Mouse (Mus musculus) heart, embryonic 13.5 days (tissue): Measurements from ENCODE around the gene Mid2. TPM values are rescaled to one million over a fixed set of nuclear protein-coding genes. Genes with fewer than 3 reads are reported as not detected.

Experiments used
- ATAC-seq: fragments of 200-750 bp; cut with Nextera tagmentation; 2 replicates; pipeline ENCODE4 v1.8.0; 2017; ENCODE audit warnings: moderate TSS enrichment; ENCODE audit not compliant: insufficient number of reproducible peaks, low FRiP score, low TSS enrichment; ENCODE audit errors: extremely low read depth
- H3K27ac ChIP-seq: fragments of 300-500 bp; sonication (generic); replicated peaks from 2 replicates; pipeline ENCODE4 v1.5.1; 2015; ENCODE audit warnings: moderate library complexity, mild to moderate bottlenecking, inconsistent platforms
- H3K27me3 ChIP-seq: fragments of 300-500 bp; sonication (generic); replicated peaks from 2 replicates; pipeline ENCODE4 v1.6.1; 2015; ENCODE audit warnings: mild to moderate bottlenecking, inconsistent platforms
- H3K36me3 ChIP-seq: fragments of 300-500 bp; sonication (generic); 2 replicates; pipeline ENCODE4 v1.6.1; 2015; ENCODE audit warnings: mild to moderate bottlenecking, inconsistent platforms
- H3K4me1 ChIP-seq: fragments of 300-500 bp; sonication (generic); 2 replicates; pipeline ENCODE4 v1.6.1; 2015; ENCODE audit warnings: inconsistent platforms
- H3K4me2 ChIP-seq: fragments of 300-500 bp; sonication (generic); 2 replicates; pipeline ENCODE4 v1.6.1; 2015; ENCODE audit warnings: inconsistent platforms, mild to moderate bottlenecking, moderate library complexity
- H3K4me3 ChIP-seq: fragments of 300-500 bp; sonication (generic); 2 replicates; pipeline ENCODE4 v1.5.1; 2015; ENCODE audit warnings: moderate library complexity, mild to moderate bottlenecking, inconsistent platforms
- H3K9ac ChIP-seq: fragments of 300-500 bp; sonication (generic); 2 replicates; pipeline ENCODE4 v1.6.1; 2015; ENCODE audit warnings: inconsistent platforms, mild to moderate bottlenecking, moderate library complexity
- H3K9me3 ChIP-seq: fragments of 300-500 bp; sonication (generic); 2 replicates; pipeline ENCODE4 v1.6.1; 2016; ENCODE audit warnings: inconsistent platforms
- WGBS: fragments of 180-500 bp; shearing (Covaris S2); methylation state at CpG from one replicate; pipeline ENCODE4 v1.1.7; 2015; ENCODE audit warnings: mixed read lengths; 5-methylcytosine and 5-hydroxymethylcytosine counted together
- polyA plus RNA-seq: library from polyadenylated mRNA; unstranded; fragments of >200 nt; fragmentation: Nextera tagmentation; extraction: Ambion mirVana; gene quantifications from 2 replicates; pipeline ENCODE4 v1.2.1, GENCODE M21; 2015

The Mid2 gene
- polyA plus RNA-seq, 1 experiment from 2014 or later = 8.5 TPM

DNA sequence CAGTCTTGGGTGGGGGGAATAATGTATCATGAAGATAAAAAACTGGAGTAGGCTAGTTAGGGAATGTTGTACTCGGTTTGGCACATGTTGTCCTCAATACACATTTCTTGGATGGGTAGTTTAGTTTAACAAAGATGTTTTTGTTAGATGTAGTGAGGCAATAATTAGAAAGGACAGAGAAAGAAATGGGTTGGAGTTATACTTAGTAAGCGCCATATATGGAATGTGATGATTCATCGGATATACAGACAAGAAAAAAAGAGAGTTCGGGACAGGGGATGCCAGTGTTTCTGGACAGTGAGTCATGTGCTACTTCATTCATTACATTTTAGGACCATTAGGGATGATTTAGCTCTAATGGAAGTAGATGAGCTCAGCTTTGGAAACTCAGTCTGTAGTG lies 41.7 kb downstream of the Mid2 start:
- Histone ChIP-seq H3K4me1 (peaks cover 19% of the 10 kb centered on the region), H3K9me3 (no peaks in the 10 kb centered on the region), H3K4me3 (no peak overlapping the region), H3K36me3 (no peaks in the 10 kb centered on the region), H3K27me3 (no peaks in the 10 kb centered on the region), H3K9ac (no peak overlapping the region), H3K4me2 (no peak overlapping the region), H3K27ac (no peak overlapping the region; the same call in 1 of the 2 replicates)
- 57% methylated on average over 4 of the region's 4 CpGs for WGBS
- no peak for ATAC-seq

DNA sequence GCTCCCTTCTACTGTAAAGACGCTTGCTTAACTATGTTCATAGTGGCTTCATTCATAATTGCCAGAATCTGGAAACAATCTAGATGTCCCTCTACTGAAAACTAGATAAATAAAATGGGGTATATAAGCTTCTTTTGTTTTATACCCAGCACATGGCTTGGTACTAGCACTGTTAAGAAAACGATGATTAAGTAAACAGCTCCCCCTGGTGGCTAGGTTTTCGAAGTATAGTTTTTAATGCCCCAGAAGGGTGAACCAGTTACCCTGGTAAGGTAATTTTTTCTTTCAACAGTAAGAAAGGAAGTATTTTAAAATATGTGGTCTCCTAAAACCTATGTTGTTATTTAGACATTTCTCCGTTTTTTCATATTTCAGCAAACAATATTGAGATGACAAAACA lies 58.0 kb downstream of the Mid2 start:
- Histone ChIP-seq H3K27ac (no peak overlapping the region), H3K9me3 (no peaks in the 10 kb centered on the region), H3K4me3 (no peak overlapping the region), H3K9ac (no peak overlapping the region), H3K27me3 (no peaks in the 10 kb centered on the region), H3K4me1 (no peaks in the 10 kb centered on the region), H3K36me3 (no peaks in the 10 kb centered on the region), H3K4me2 (no peak overlapping the region)
- WGBS = 45% methylated on average over 4 of the region's 4 CpGs
- ATAC-seq = no peak

DNA sequence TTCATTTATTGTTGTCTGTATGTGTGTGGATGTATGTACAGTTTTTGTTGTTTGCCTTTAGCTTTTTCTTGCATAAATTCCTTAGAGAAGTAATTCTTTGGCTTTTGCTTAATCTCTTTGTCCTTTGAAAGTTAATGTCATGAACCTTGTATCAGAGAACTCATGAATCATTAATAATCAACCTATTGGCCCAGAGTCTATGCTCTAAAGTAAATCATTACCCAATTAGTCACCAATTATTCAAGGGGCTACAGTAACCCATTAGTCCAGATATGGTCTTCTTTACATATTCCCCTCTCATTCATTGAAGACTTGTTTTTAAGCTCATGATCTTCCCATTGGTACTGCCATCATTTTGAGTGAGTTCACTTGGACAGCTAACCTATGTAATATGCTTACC lies 74.6 kb downstream of the Mid2 start:
- Histone ChIP-seq H3K4me1 (peaks cover 12% of the 10 kb centered on the region), H3K9me3 (no peaks in the 10 kb centered on the region), H3K27ac (no peak overlapping the region), H3K4me2 (no peak overlapping the region), H3K9ac (no peak overlapping the region), H3K4me3 (no peak overlapping the region), H3K27me3 (no peaks in the 10 kb centered on the region), H3K36me3 (0 out of 2 replicates have a peak, but pooled peaks cover 7% of the 10 kb centered on the region)
- no peak for ATAC-seq

DNA sequence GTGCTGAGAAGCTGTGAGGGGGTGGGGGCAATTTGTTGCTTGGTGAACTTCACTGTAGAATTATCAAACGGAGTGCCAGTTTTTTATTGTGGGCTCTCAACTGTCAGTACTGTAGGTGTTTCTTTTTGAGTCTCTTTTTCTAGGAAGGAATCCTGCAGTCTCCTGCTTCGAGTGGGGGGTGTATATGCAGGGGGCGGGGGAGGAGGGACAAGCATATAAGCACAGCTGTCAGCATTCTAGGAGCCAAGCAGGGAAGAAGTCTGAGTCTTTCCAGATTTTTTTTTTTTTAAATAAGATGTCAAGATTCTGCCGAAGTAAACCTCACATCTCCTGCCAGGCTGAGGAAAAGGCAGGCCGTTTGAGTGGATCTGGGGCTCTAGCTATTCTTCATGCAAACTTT lies 78.8 kb downstream of the Mid2 start:
- H3K36me3 ChIP-seq = 0 out of 2 replicates have a peak, but pooled peaks cover 7% of the 10 kb centered on the region
- H3K4me2 ChIP-seq = no peak overlapping the region
- no peak for ATAC-seq
- no peak overlapping the region for H3K27ac ChIP-seq
- H3K4me3 ChIP-seq = no peak overlapping the region
- H3K9me3 ChIP-seq = no peaks in the 10 kb centered on the region
- H3K9ac ChIP-seq = no peak overlapping the region
- 44% methylated on average over 5 of the region's 5 CpGs for WGBS
- H3K27me3 ChIP-seq = no peaks in the 10 kb centered on the region
- no peaks in the 10 kb centered on the region for H3K4me1 ChIP-seq

DNA sequence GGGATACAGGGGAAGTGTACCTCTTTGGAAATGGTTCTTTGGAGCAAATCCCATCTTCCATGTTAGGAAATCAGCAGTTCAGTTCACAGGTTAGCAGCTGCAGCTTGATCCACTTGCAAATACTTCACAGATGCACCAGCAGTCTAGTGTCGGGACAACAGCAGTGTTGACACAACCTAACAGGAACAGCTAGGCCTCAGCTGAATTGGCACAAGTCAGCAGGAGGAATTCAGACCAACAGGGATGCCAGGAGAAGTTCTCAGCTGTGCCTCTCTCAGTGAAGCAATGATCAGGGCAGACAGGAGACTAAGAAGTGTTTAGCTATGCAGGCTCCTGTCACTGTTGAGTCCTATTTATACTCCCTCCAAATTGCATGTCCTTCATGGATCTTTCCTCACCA lies 105.4 kb downstream of the Mid2 start:
- no peak for ATAC-seq
- 11% methylated on average over 1 of the region's 1 CpGs for WGBS
- H3K27me3 ChIP-seq = no peaks in the 10 kb centered on the region; the same call in 1 of the 2 replicates

DNA sequence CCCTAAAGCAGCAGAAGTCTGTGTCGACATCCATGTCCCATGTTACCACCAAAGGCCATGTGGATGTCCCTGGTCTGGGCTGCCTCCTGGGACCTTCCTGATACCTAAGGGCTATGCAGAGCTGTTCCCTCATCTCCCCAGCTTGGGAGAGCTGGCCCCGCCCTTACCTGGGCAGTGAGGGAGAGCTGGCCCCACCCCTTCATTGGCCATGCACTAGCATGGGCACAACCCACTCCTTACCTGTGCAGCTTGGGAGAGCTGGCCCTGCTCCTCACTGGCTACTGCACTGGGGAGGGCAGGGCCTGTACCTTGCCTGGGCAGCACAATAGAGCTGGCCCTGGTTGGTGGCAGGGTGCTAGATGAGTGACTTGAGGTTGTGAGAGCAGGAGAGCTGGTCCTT lies 140.9 kb downstream of the Mid2 start:
- no peaks in the 10 kb centered on the region for H3K4me1 ChIP-seq
- no peaks in the 10 kb centered on the region for H3K36me3 ChIP-seq
- H3K4me3 ChIP-seq = no peak overlapping the region
- no peak overlapping the region for H3K9ac ChIP-seq
- no peak overlapping the region for H3K4me2 ChIP-seq
- H3K27ac ChIP-seq = no peak overlapping the region
- H3K27me3 ChIP-seq = peaks cover 14% of the 10 kb centered on the region; the same call in 1 of the 2 replicates
- ATAC-seq = no peak; the same call in 1 of the 2 replicates
- 58% methylated on average over 2 of the region's 2 CpGs for WGBS
- H3K9me3 ChIP-seq = no peaks in the 10 kb centered on the region

More for the DNA sequence above, 105.4 kb downstream of the Mid2 start:
- Histone ChIP-seq H3K4me3 (no peak overlapping the region), H3K4me2 (no peak overlapping the region), H3K9me3 (peaks cover under 1% of the 10 kb centered on the region; the same call in 1 of the 2 replicates), H3K27ac (no peak overlapping the region), H3K4me1 (no peaks in the 10 kb centered on the region), H3K9ac (no peak overlapping the region), H3K36me3 (peaks cover 10% of the 10 kb centered on the region; the same call in 1 of the 2 replicates)

DNA sequence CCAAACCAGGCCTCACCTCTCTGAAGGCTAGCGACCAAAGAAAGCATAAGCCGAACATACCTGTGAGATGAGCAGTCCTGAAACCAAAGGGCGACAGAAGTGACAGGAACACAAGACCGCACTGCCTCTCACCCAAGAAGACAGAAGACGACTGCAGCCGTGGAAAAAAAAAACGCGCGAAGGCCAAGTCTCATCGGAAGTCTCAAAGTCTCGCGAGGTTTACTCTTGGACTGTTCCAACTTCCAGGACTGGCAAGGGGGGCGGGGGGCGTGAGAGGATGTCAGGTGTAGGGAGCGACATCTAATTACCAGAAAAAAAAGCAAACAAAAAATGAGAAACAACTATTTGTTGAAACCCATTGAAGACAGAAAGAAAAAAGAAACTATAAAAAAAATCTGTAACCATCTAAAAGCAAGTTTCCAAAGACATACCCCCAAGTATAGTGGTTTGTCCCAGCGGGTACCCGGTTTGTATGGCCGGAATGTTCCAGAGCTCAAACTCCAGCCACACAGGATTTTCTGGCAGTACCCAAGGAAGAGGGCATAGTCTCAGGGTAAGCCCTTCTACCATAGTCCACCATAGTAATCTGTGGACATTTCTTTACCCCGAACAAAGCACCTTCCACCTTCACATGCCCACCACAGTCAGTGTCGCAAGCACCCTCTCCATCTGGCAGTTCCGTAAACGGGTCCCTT lies 149.1 kb downstream of the Mid2 start, which contains the start of gene Tex13b:
Gene Tex13b (minus strand): TSS at position 122 of the 695 bp plus-strand sequence.
- Histone ChIP-seq H3K36me3 (no peaks in the 10 kb centered on the region), H3K27me3 (0 out of 2 replicates have a peak, but pooled peaks cover 4% of the 10 kb centered on the region), H3K27ac (no peak within 1 kb of the TSS), H3K4me1 (no peaks in the 10 kb centered on the region), H3K9ac (no peak within 1 kb of the TSS), H3K4me2 (no peak within 1 kb of the TSS), H3K4me3 (no peak within 1 kb of the TSS), H3K9me3 (no peaks in the 10 kb centered on the region)
- 90% methylated on average over 22 of the region's 22 CpGs for WGBS
- no peak for ATAC-seq

Other genes with a start within 250 kb of the Mid2 start
- gene Prps1, start 208.0 kb upstream of the Mid2 start, polyA plus RNA-seq = 54.0 and 64.0 TPM in 2 replicates
- 163 and 212 TPM in 2 replicates for gene Tsc22d3, start 63.9 kb upstream of the Mid2 start, polyA plus RNA-seq
- not detected in 2 replicates for gene Tex13b, start 148.8 kb downstream of the Mid2 start, polyA plus RNA-seq
- gene Vsig1, start 243.0 kb downstream of the Mid2 start, polyA plus RNA-seq = 0.08 and 0.10 TPM in 2 replicates